Mouse (Mus musculus) liver, postnatal 0 days (tissue): ENCODE measurements around the gene Wfdc15a.

Source experiments
- CTCF ChIP-seq: sonication (generic); IDR thresholded peaks from 2 replicates; pipeline ENCODE4 v1.5.1; 2016; ENCODE audit warnings: antibody characterized with exemption, low read depth
- EP300 ChIP-seq: IDR thresholded peaks from 2 replicates; pipeline ENCODE4 v1.6.1; 2016; ENCODE audit warnings: antibody characterized with exemption, low read depth, mild to moderate bottlenecking

DNA sequence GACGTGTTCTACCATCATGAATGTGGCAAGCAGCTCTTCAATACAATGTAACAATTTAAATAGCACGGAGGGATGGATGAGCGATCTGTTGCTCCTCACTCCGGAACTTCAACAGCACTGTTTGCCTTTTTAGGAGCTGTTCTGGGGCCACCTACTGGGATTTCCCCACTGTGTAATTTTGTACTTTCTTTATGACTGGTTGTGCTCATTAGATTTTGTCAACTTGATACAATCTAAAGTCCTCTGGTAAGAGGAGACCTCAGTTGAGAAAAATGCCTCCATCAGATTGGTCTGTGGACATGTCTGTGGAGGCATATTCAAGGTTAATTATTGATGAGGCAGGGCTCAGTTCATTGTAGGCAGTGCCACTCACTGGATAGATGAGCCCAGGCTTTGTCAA lies 11.0 kb upstream of the Wfdc15a start:
- no peak for TF ChIP-seq CTCF
- no peak for TF ChIP-seq EP300
